Mouse (Mus musculus) ES-Bruce4 (cell line): Measurements from ENCODE around the gene Lrmda. TPM values are rescaled to one million over a fixed set of nuclear protein-coding genes. Genes with fewer than 3 reads are reported as not detected.

Source experiments
- H3K27ac ChIP-seq: 2 replicates; pipeline ENCODE4 v1.5.1; 2012; ENCODE audit warnings: low read length, inconsistent platforms; ENCODE audit not compliant: insufficient read depth
- H3K27me3 ChIP-seq: 2 replicates; pipeline ENCODE4 v1.6.1; 2012; ENCODE audit warnings: mild to moderate bottlenecking, low read length, inconsistent platforms; ENCODE audit not compliant: control insufficient read depth, poor library complexity, insufficient read depth, severe bottlenecking
- H3K36me3 ChIP-seq: 2 replicates; pipeline ENCODE4 v1.6.1; 2012; ENCODE audit warnings: inconsistent platforms, mild to moderate bottlenecking, low read length, moderate library complexity; ENCODE audit not compliant: control insufficient read depth, poor library complexity, insufficient read depth, severe bottlenecking
- H3K4me1 ChIP-seq: one replicate; pipeline ENCODE4 v1.8.1; 2011; ENCODE audit warnings: low read length; ENCODE audit not compliant: control insufficient read depth, insufficient read depth
- H3K4me3 ChIP-seq: 2 replicates; pipeline ENCODE4 v1.5.1; 2011; ENCODE audit warnings: low read depth, mild to moderate bottlenecking, low read length
- H3K9ac ChIP-seq: 2 replicates; pipeline ENCODE4 v1.6.1; 2012; ENCODE audit warnings: low read depth, mild to moderate bottlenecking, inconsistent platforms; ENCODE audit not compliant: poor library complexity, severe bottlenecking
- H3K9me3 ChIP-seq: replicated peaks from 2 replicates; pipeline ENCODE4 v1.6.1; 2012; ENCODE audit warnings: mild to moderate bottlenecking, low read length, inconsistent platforms; ENCODE audit not compliant: control insufficient read depth, poor library complexity, insufficient read depth, severe bottlenecking
- CTCF ChIP-seq: IDR thresholded peaks from one replicate; pipeline ENCODE4 v1.8.1; 2011; ENCODE audit warnings: low read depth, low read length
- EP300 ChIP-seq: IDR thresholded peaks from 2 replicates; pipeline ENCODE4 v1.6.1; 2011; ENCODE audit warnings: low read depth, low read length; ENCODE audit not compliant: insufficient read depth
- POLR2A ChIP-seq: IDR thresholded peaks from one replicate; pipeline ENCODE4 v1.8.1; 2011; ENCODE audit warnings: low read length; ENCODE audit not compliant: insufficient read depth
- polyA plus RNA-seq: library from polyadenylated mRNA; stranded (reverse); fragments of >200 nt; gene quantifications from 2 replicates; pipeline ENCODE4 v1.2.4, GENCODE M21; 2011; ENCODE audit warnings: low read depth; ENCODE audit not compliant: missing spikeins, insufficient read depth, insufficient read length

Gene Lrmda
- polyA plus RNA-seq, 1 experiment: not detected

GRCm38 (mm10) chr14:22809229-22809628 is 789.7 kb downstream of the Lrmda start:
- no peak for TF ChIP-seq POLR2A
- no peak for TF ChIP-seq CTCF
- no peak for TF ChIP-seq EP300
- Histone ChIP-seq H3K27ac (no peak overlapping the region), H3K9me3 (no peaks in the 10 kb centered on the region), H3K4me1 (no peaks in the 10 kb centered on the region), H3K36me3 (no peaks in the 10 kb centered on the region), H3K4me3 (no peak overlapping the region), H3K9ac (no peak overlapping the region), H3K27me3 (no peaks in the 10 kb centered on the region)

GRCm38 (mm10) chr14:22810531-22810930 is 791.0 kb downstream of the Lrmda start:
- Histone ChIP-seq H3K9ac (no peak overlapping the region), H3K9me3 (no peaks in the 10 kb centered on the region), H3K4me1 (no peaks in the 10 kb centered on the region), H3K36me3 (no peaks in the 10 kb centered on the region), H3K27ac (no peak overlapping the region), H3K27me3 (no peaks in the 10 kb centered on the region), H3K4me3 (no peak overlapping the region)
- TF ChIP-seq POLR2A (no peak), EP300 (no peak), CTCF (no peak)

- no peak for TF ChIP-seq POLR2A
- no peak for TF ChIP-seq EP300
- no peak for TF ChIP-seq CTCF
- H3K4me3 ChIP-seq: no peak overlapping the region
- H3K9me3 ChIP-seq: no peaks in the 10 kb centered on the region
- H3K36me3 ChIP-seq: no peaks in the 10 kb centered on the region
- H3K27me3 ChIP-seq: no peaks in the 10 kb centered on the region; the same call in 1 of the 2 replicates
- no peak overlapping the region for H3K9ac ChIP-seq
- no peak overlapping the region for H3K27ac ChIP-seq
- H3K4me1 ChIP-seq: no peaks in the 10 kb centered on the region
Observed at GRCm38 (mm10) chr14:22812824-22813223, 793.3 kb downstream of the Lrmda start.

- TF ChIP-seq EP300: no peak
- no peak for TF ChIP-seq CTCF
- TF ChIP-seq POLR2A: no peak
- Histone ChIP-seq H3K9ac (no peak overlapping the region), H3K4me1 (no peaks in the 10 kb centered on the region)
Observed at GRCm38 (mm10) chr14:22813389-22813788, 793.9 kb downstream of the Lrmda start.

DNA sequence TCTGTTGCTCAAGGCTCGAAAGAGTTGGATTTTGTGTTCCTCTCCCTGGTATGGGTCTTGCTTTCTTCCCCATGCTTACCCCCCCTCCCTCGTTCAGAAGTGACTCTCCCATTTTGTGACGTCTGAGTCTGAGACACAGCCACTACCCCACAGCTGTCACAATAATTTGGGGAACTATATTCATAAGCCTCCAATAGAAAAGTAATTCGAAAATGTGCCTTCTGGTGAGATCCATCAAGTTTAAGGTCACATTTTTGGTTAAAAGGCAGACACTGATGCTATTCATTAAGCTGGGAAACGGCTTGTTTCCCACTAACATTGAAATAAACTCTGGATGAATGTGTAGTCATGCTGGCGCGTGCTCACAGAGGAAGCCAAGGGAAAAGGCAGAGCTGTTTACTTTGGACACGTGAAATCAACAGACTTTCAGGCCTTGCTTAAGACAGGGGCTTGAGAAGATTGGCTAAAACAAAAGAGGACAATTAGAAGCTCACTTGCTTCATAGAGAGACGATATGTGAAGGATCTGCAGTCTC is 795.4 kb downstream of the Lrmda start:
- H3K27me3 ChIP-seq: no peaks in the 10 kb centered on the region; the same call in 1 of the 2 replicates
- no peak for TF ChIP-seq CTCF
- TF ChIP-seq POLR2A: no peak
- TF ChIP-seq EP300: no peak
- no peak overlapping the region for H3K4me3 ChIP-seq
- no peak overlapping the region for H3K9ac ChIP-seq
- no peaks in the 10 kb centered on the region for H3K36me3 ChIP-seq
- no peaks in the 10 kb centered on the region for H3K9me3 ChIP-seq
- H3K4me1 ChIP-seq: no peaks in the 10 kb centered on the region
- no peak overlapping the region for H3K27ac ChIP-seq

More at GRCm38 (mm10) chr14:22813389-22813788, 793.9 kb downstream of the Lrmda start:
- H3K4me3 ChIP-seq: no peak overlapping the region
- H3K27ac ChIP-seq: no peak overlapping the region
- no peaks in the 10 kb centered on the region for H3K36me3 ChIP-seq
- H3K27me3 ChIP-seq: no peaks in the 10 kb centered on the region; the same call in 1 of the 2 replicates
- no peaks in the 10 kb centered on the region for H3K9me3 ChIP-seq

DNA sequence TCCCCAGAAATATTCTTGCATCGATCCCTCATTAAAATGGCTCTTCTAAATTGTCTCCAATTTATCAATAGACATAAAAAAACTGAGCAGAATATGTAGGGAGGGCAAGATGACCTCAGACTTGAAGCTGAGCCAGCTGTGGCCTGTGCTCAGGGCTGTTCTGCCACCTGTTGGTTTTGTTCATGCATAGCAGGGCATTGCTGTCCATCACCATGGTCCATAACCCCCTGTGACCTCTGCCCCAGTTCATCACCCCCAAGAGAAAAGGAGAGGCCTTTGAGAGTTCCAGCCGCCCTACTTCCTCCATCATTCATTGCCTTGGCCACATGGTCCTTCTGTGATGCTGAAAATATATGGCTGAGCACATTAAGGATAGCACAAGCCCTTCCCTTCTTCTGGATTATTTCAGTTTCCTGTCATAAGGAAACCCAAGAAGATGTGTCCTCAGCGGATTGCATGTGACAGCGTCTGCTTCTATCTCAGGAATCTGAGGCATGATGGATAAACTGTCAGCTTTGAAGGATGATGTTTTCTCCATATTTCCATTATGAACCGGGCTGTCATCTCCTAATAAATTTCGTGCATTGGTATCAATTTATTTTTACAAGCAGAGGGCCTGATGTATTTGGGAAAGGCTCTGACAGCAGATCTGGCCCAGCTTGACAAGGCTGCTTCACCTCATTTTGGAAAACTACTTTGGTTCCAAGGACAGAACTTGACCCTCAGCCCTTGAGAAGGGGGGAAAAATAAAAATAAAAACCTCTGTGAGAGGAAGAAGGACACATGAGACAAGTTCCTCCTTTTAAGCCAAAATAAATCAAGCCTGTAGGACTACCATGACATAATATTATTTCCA is 798.1 kb downstream of the Lrmda start:
- Histone ChIP-seq H3K9ac (no peak overlapping the region), H3K4me1 (no peaks in the 10 kb centered on the region), H3K4me3 (no peak overlapping the region), H3K9me3 (no peaks in the 10 kb centered on the region), H3K36me3 (no peaks in the 10 kb centered on the region), H3K27me3 (no peaks in the 10 kb centered on the region; the same call in 1 of the 2 replicates), H3K27ac (no peak overlapping the region)
- TF ChIP-seq CTCF (peak; percentile 58), EP300 (no peak)
